Mouse (Mus musculus): Measurements from ENCODE around the gene Icam4. TPM values are rescaled to one million over a fixed set of nuclear protein-coding genes. Genes with fewer than 3 reads are reported as not detected.

The Icam4 gene
- polyA plus RNA-seq, 1 experiment: 0.43 TPM

DNA sequence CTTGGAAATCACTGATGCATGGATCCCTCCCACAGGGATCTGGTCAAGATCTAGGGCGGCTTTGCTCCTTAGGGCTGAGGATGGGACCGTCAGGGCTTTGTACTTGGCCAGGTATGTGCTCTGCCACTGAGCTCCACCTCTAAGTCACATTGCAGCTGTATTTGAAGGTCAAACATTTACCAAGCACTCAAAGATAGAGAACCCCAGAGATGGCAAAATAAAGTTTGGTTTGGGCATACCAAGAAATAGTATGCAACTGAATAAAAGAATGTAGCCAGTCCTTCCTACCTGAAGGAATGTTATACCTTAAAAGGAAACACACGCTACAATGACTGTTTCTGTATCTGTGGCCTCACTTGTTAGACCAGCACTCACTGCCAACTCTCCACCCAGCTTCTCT, 7.8 kb upstream of the Icam4 start:
- H3ac ChIP-seq (ENCODE audit: control insufficient read depth, insufficient read length, low read depth): no peak overlapping the region
- H3K79me3 ChIP-seq (ENCODE audit: low read depth): no peaks in the 10 kb centered on the region
- no peak for TF ChIP-seq MYOD1 (IDR thresholded peaks at IDR 0.05; ENCODE audit: control insufficient read depth, insufficient read length, low read depth)
- no peak for TF ChIP-seq MAX (IDR thresholded peaks at IDR 0.05)
- no peak for TF ChIP-seq CEBPB (IDR thresholded peaks at IDR 0.05; ENCODE audit: low read depth)
- TF ChIP-seq MYOG (IDR thresholded peaks at IDR 0.05; ENCODE audit: control insufficient read depth, extremely low read depth, insufficient read length): no peak
- TF ChIP-seq CTCF (IDR thresholded peaks at IDR 0.05; ENCODE audit: control insufficient read depth, insufficient read depth, insufficient read length): no peak
- no peak for TF ChIP-seq USF1 (IDR thresholded peaks at IDR 0.05; ENCODE audit: low read depth)
- H3K79me2 ChIP-seq (ENCODE audit: control insufficient read depth, insufficient read depth): no peaks in the 10 kb centered on the region
- peaks cover 6% of the 10 kb centered on the region for H3K27me3 ChIP-seq (ENCODE audit: control insufficient read depth, insufficient read depth, insufficient read length)
- H3K4me3 ChIP-seq (ENCODE audit: insufficient read depth, poor library complexity, severe bottlenecking): no peak overlapping the region
- H3K36me3 ChIP-seq (ENCODE audit: control insufficient read depth, insufficient read depth): no peaks in the 10 kb centered on the region

DNA sequence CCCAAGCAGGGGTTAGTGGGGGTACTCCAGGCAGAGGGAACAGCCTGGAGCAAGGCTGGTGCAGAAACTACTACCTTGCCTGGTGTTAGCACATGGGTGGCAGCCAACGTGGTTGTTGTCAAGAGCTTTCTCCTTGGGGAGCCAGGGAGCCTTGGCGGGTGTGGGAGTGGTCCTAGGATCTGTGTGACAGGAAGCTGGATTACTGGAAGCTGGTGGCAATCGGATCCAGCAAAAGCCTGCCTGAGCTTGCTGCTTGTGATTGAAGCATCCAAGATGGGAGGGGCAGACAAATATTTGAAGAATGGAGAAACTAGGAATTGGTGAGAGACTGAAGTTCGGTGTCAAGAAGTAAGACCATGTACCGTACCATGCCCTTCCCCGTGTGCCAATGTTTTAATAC, 6.9 kb upstream of the Icam4 start:
- TF ChIP-seq CEBPB (IDR thresholded peaks at IDR 0.05; ENCODE audit: low read depth): no peak
- no peak for TF ChIP-seq CTCF (IDR thresholded peaks at IDR 0.05; ENCODE audit: control insufficient read depth, insufficient read depth, insufficient read length)
- TF ChIP-seq USF1 (IDR thresholded peaks at IDR 0.05; ENCODE audit: low read depth): no peak
- TF ChIP-seq MYOG (IDR thresholded peaks at IDR 0.05; ENCODE audit: control insufficient read depth, extremely low read depth, insufficient read length): no peak
- no peak for TF ChIP-seq MYOD1 (IDR thresholded peaks at IDR 0.05; ENCODE audit: control insufficient read depth, insufficient read length, low read depth)
- TF ChIP-seq FOSL1 (IDR thresholded peaks at IDR 0.05; ENCODE audit: insufficient read depth, low read length, poor library complexity, severe bottlenecking): no peak
- no peak for TF ChIP-seq MAX (IDR thresholded peaks at IDR 0.05)
- H3K4me3 ChIP-seq (ENCODE audit: insufficient read depth, poor library complexity, severe bottlenecking): no peak overlapping the region
- no peaks in the 10 kb centered on the region for H3K79me3 ChIP-seq (ENCODE audit: low read depth)
- H3K27me3 ChIP-seq (ENCODE audit: control insufficient read depth, insufficient read depth, insufficient read length): no peaks in the 10 kb centered on the region
- no peak overlapping the region for H3ac ChIP-seq (ENCODE audit: control insufficient read depth, insufficient read length, low read depth)
- H3K36me3 ChIP-seq (ENCODE audit: control insufficient read depth, insufficient read depth): no peaks in the 10 kb centered on the region
- H3K79me2 ChIP-seq (ENCODE audit: control insufficient read depth, insufficient read depth): no peaks in the 10 kb centered on the region

DNA sequence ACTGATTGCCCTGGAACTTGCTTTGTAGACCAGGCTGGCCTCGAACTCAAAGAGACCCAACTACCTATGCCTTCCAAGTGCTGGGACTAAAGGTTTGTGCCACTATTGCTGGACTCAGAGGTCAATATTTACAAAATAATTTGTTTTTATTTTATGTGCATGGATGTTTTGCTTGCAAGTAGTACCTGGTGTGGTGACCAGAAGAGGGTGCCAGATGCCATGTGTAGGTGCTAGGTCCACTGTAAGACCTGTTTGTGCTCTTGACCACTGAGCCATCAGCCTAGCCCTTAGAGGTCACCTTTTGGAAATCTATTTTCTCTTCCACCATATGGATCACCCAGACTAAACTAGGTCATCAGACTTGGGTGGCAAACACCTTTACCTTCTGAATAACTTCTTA, 6.4 kb upstream of the Icam4 start:
- Histone ChIP-seq H3K4me3 (ENCODE audit: insufficient read depth, poor library complexity, severe bottlenecking) (no peak overlapping the region), H3ac (ENCODE audit: control insufficient read depth, insufficient read length, low read depth) (no peak overlapping the region), H3K36me3 (ENCODE audit: control insufficient read depth, insufficient read depth) (no peaks in the 10 kb centered on the region), H3K79me3 (ENCODE audit: low read depth) (no peaks in the 10 kb centered on the region), H3K79me2 (ENCODE audit: control insufficient read depth, insufficient read depth) (no peaks in the 10 kb centered on the region), H3K27me3 (ENCODE audit: control insufficient read depth, insufficient read depth, insufficient read length) (no peaks in the 10 kb centered on the region)
- TF ChIP-seq MAX (IDR thresholded peaks at IDR 0.05) (no peak), MYOG (IDR thresholded peaks at IDR 0.05; ENCODE audit: control insufficient read depth, extremely low read depth, insufficient read length) (no peak), CTCF (IDR thresholded peaks at IDR 0.05; ENCODE audit: control insufficient read depth, insufficient read depth, insufficient read length) (no peak), USF1 (IDR thresholded peaks at IDR 0.05; ENCODE audit: low read depth) (no peak), FOSL1 (IDR thresholded peaks at IDR 0.05; ENCODE audit: insufficient read depth, low read length, poor library complexity, severe bottlenecking) (no peak), MYOD1 (IDR thresholded peaks at IDR 0.05; ENCODE audit: control insufficient read depth, insufficient read length, low read depth) (no peak), CEBPB (IDR thresholded peaks at IDR 0.05; ENCODE audit: low read depth) (no peak)

DNA sequence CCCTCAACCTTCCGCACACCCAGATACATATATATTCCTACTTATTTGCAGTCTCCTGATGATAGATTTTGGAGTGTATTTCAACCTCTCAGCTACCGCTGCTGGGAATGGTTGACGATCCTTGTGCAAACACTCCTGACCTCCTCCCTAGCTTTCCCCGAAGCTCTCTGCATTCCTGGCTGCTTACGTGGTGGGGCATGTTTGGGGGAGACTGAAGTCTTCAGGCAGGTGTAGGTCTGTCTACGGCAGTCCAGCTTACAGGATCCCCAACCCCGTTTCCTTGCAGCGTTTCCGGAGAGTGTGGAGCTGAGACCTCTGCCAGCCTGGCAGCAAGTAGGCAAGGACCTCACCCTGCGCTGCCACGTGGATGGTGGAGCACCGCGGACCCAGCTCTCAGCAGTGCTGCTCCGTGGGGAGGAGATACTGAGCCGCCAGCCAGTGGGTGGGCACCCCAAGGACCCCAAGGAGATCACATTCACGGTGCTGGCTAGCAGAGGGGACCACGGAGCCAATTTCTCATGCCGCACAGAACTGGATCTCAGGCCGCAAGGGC, 3.8 kb upstream of the Icam4 start:
- Histone ChIP-seq H3K36me3 (ENCODE audit: control insufficient read depth, insufficient read depth) (no peaks in the 10 kb centered on the region), H3K4me3 (ENCODE audit: insufficient read depth, poor library complexity, severe bottlenecking) (no peak overlapping the region), H3K27me3 (ENCODE audit: control insufficient read depth, insufficient read depth, insufficient read length) (no peaks in the 10 kb centered on the region), H3ac (ENCODE audit: control insufficient read depth, insufficient read length, low read depth) (no peak overlapping the region), H3K79me2 (ENCODE audit: control insufficient read depth, insufficient read depth) (no peaks in the 10 kb centered on the region), H3K79me3 (ENCODE audit: low read depth) (no peaks in the 10 kb centered on the region)
- TF ChIP-seq MYOG (IDR thresholded peaks at IDR 0.05; ENCODE audit: control insufficient read depth, extremely low read depth, insufficient read length): no peak
- no peak for TF ChIP-seq USF1 (IDR thresholded peaks at IDR 0.05; ENCODE audit: low read depth)
- no peak for TF ChIP-seq CEBPB (IDR thresholded peaks at IDR 0.05; ENCODE audit: low read depth)
- TF ChIP-seq MAX (IDR thresholded peaks at IDR 0.05): no peak
- no peak for TF ChIP-seq MYOD1 (IDR thresholded peaks at IDR 0.05; ENCODE audit: control insufficient read depth, insufficient read length, low read depth)

DNA sequence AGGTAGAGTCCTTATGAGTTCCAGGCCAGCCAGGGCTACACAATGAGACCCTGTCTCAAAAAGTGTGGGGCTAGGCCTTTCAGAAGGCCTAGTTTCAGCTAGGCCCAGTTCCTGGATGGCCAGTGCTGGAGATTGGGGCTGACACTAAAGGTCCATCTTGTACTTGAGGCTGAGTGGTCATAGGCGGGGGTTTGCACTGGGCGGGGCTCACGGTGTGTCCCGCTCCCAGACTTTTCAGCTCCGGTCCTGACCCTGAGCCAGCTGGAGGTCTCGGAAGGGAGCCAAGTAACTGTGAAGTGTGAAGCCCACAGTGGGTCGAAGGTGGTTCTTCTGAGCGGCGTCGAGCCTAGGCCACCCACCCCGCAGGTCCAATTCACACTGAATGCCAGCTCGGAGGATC, 2.3 kb upstream of the Icam4 start:
- no peak for TF ChIP-seq USF1 (IDR thresholded peaks at IDR 0.05; ENCODE audit: low read depth)
- no peaks in the 10 kb centered on the region for H3K36me3 ChIP-seq (ENCODE audit: control insufficient read depth, insufficient read depth)

DNA sequence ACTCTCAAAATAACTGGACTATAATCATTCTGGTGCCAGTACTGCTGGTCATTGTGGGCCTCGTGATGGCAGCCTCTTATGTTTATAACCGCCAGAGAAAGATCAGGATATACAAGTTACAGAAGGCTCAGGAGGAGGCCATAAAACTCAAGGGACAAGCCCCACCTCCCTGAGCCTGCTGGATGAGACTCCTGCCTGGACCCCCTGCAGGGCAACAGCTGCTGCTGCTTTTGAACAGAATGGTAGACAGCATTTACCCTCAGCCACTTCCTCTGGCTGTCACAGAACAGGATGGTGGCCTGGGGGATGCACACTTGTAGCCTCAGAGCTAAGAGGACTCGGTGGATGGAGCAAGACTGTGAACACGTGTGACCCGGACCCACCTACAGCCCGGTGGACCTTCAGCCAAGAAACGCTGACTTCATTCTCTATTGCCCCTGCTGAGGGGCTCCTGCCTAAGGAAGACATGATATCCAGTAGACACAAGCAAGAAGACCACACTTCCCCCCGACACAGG, 1.3 kb upstream of the Icam4 start:
- Histone ChIP-seq H3K79me2 (ENCODE audit: control insufficient read depth, insufficient read depth) (no peaks in the 10 kb centered on the region), H3K27me3 (ENCODE audit: control insufficient read depth, insufficient read depth, insufficient read length) (no peaks in the 10 kb centered on the region), H3K79me3 (ENCODE audit: low read depth) (no peaks in the 10 kb centered on the region), H3K36me3 (ENCODE audit: control insufficient read depth, insufficient read depth) (no peaks in the 10 kb centered on the region), H3K4me3 (ENCODE audit: insufficient read depth, poor library complexity, severe bottlenecking) (no peak overlapping the region), H3ac (ENCODE audit: control insufficient read depth, insufficient read length, low read depth) (no peak overlapping the region)
- TF ChIP-seq FOSL1 (IDR thresholded peaks at IDR 0.05; ENCODE audit: insufficient read depth, low read length, poor library complexity, severe bottlenecking) (no peak), MYOD1 (IDR thresholded peaks at IDR 0.05; ENCODE audit: control insufficient read depth, insufficient read length, low read depth) (peak; percentile 52), MAX (IDR thresholded peaks at IDR 0.05) (no peak)

More for the DNA sequence above, 2.3 kb upstream of the Icam4 start:
- Histone ChIP-seq H3K79me3 (ENCODE audit: low read depth) (no peaks in the 10 kb centered on the region), H3K4me3 (ENCODE audit: insufficient read depth, poor library complexity, severe bottlenecking) (no peak overlapping the region), H3K27me3 (ENCODE audit: control insufficient read depth, insufficient read depth, insufficient read length) (no peaks in the 10 kb centered on the region), H3ac (ENCODE audit: control insufficient read depth, insufficient read length, low read depth) (no peak overlapping the region), H3K79me2 (ENCODE audit: control insufficient read depth, insufficient read depth) (no peaks in the 10 kb centered on the region)
